12 mouse cellular contexts compared by ENCODE assay signal in the genomic region with DNA sequence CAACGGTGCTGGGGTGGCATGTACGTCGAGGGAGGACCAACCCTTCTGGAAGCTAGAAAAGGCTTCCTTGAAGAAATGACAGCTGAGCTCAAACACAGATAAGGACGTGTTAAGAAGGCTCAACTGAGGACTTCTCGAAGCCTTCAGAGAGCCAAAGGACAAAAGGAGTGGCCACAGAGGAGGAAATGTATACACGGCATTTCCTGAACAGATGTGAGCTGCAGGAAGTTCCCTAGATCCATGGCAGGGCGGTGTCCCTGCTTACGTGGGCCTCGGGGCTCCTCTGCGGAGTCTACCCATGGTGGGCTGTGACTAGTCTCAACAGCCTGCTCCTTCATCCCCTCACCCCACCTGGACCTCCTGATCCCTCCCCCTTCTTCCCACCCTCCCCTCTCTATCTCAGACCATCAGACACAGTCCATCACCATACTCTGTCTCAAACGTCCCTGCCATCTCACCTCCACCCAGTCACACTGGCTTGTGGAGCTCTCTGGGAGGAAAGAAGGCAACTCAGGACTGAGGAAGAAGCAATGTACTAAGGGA. TPM values are rescaled to one million over a fixed set of nuclear protein-coding genes. Genes with fewer than 3 reads are reported as not detected.
DNase-seq lines count a peak whose midpoint lies in the region; ATAC-seq and TF ChIP-seq lines count a peak whose summit lies in the region.
"Had no signal": no experiment of that assay in that cellular context is flagged by ENCODE, and none has a peak within 500 bp of the region (broad histone marks: within the 10 kb centered on the region; RNA-seq: fewer than 3 reads in every experiment).

No protein-coding gene starts in this region.

- TF ChIP-seq EP300 in heart, adult 2 months (IDR thresholded peaks at IDR 0.05; ENCODE audit: insufficient read depth, low read depth, low read length): no peak

- 54% methylated on average over 11 of the region's 11 CpGs for WGBS in heart, embryonic 14.5 days
- 37% methylated on average over 11 of the region's 11 CpGs for WGBS in heart, adult 2 months

- DNase-seq in heart, adult 2 months: no peak
- peak; percentile 10 to 16 for DNase-seq in B cell, adult 2 months
- peak; percentile 16 for DNase-seq in induced T-regulatory cell, adult 2 months (ENCODE audit: low read depth)
- DNase-seq in lung, postnatal 4 days: peak; percentile 33 to 43
- no peak for DNase-seq in spleen, postnatal 4 days (ENCODE audit: low spot score in 2 of 2)
- DNase-seq in gastrocnemius, adult 2 months: no peak
- no peak for DNase-seq in right cerebral cortex, postnatal 14 days

- no peak overlapping the region for H3K4me3 ChIP-seq in heart, embryonic 14.5 days (ENCODE audit: control insufficient read depth in 1 of 2, insufficient read depth in 1 of 2, low read depth in 1 of 2, low read length in 2 of 2)
- H3K4me3 ChIP-seq in heart, adult 2 months: no peak overlapping the region
- H3K4me3 ChIP-seq in gastrocnemius, adult 2 months: no peak overlapping the region
- H3K4me3 ChIP-seq: forebrain, embryonic 15.5 days; limb, embryonic 15.5 days had no signal

- no peak for TF ChIP-seq CTCF in heart, adult 2 months (IDR thresholded peaks at IDR 0.05)
- TF ChIP-seq CTCF in gastrocnemius, adult 2 months (IDR thresholded peaks at IDR 0.05): no peak

- intact Hi-C loops in heart, adult 2 months (cut with DNase I): loop anchor here (2.0 to 5.0 kb wide), 2 partner anchors 64 to 109 kb away; a partner anchor contains a TSS
- intact Hi-C loops in gastrocnemius, adult 2 months (cut with DNase I): no loop called here

- H3K27ac ChIP-seq in heart, embryonic 14.5 days (replicated peaks in 1 of 2; ENCODE audit: control insufficient read depth in 1 of 2, insufficient read depth in 1 of 2, low read depth in 2 of 2, low read length in 2 of 2): peak overlapping the region; percentile 9 to 73; a peak in 1 of 4 replicates
- H3K27ac ChIP-seq in heart, adult 2 months: no peak overlapping the region
- no peak overlapping the region for H3K27ac ChIP-seq in gastrocnemius, adult 2 months
- H3K27ac ChIP-seq: forebrain, embryonic 15.5 days; limb, embryonic 15.5 days had no signal

- no peaks in the 10 kb centered on the region for H3K79me2 ChIP-seq in heart, adult 2 months (replicated peaks; ENCODE audit: control insufficient read depth, insufficient read depth, low read length)

- H3K9ac ChIP-seq in heart, embryonic 14.5 days (ENCODE audit: low read length): no peak overlapping the region
- H3K9ac ChIP-seq in heart, adult 2 months (ENCODE audit: low read depth, low read length): no peak overlapping the region
- H3K9ac ChIP-seq: forebrain, embryonic 15.5 days; limb, embryonic 15.5 days had no signal

- no peak for TF ChIP-seq POLR2A in heart, adult 2 months (IDR thresholded peaks at IDR 0.05; ENCODE audit: insufficient read depth, low read depth, low read length)

- no peaks in the 10 kb centered on the region for H3K36me3 ChIP-seq in heart, embryonic 14.5 days (ENCODE audit: control insufficient read depth, insufficient read depth, low read length)
- no peaks in the 10 kb centered on the region for H3K36me3 ChIP-seq in heart, adult 2 months (ENCODE audit: control insufficient read depth, insufficient read depth, low read length)
- H3K36me3 ChIP-seq: forebrain, embryonic 15.5 days; limb, embryonic 15.5 days had no signal

- H3K9me3 ChIP-seq in heart, embryonic 14.5 days (ENCODE audit: control insufficient read depth, low read length): no peaks in the 10 kb centered on the region
- H3K9me3 ChIP-seq: forebrain, embryonic 15.5 days; limb, embryonic 15.5 days had no signal

- H3K4me1 ChIP-seq in heart, embryonic 14.5 days (ENCODE audit: control insufficient read depth in 2 of 2, insufficient read depth in 2 of 2, low read length in 2 of 2): peaks cover 26 to 46% of the 10 kb centered on the region in 2 experiments
- H3K4me1 ChIP-seq in heart, adult 2 months (ENCODE audit: control insufficient read depth, insufficient read depth, low read length): peaks cover 19% of the 10 kb centered on the region
- H3K4me1 ChIP-seq: forebrain, embryonic 15.5 days had no signal

- no peak overlapping the region for H3K4me2 ChIP-seq in heart, embryonic 14.5 days (ENCODE audit: low read length)
- H3K4me2 ChIP-seq: forebrain, embryonic 15.5 days; limb, embryonic 15.5 days had no signal

- ATAC-seq in heart, embryonic 14.5 days (ENCODE audit: insufficient number of reproducible peaks, insufficient read depth, low FRiP score, low read depth): no peak
- ATAC-seq: forebrain, embryonic 15.5 days had no signal

- H3K27me3 ChIP-seq in heart, embryonic 14.5 days (ENCODE audit: control insufficient read depth, insufficient read depth, low read length): no peaks in the 10 kb centered on the region
- no peaks in the 10 kb centered on the region for H3K27me3 ChIP-seq in heart, adult 2 months (ENCODE audit: control insufficient read depth, insufficient read depth, low read length)
- H3K27me3 ChIP-seq: CH12.LX; forebrain, embryonic 15.5 days; limb, embryonic 15.5 days had no signal

RNA-seq across cellular contexts. Expression of a gene that starts 37.3 kb away (rescaled TPM):
- 1.1 TPM in 2 replicates for polyA plus RNA-seq in heart, embryonic 14.5 days (2014; fragmentation: Nextera tagmentation; extraction: Ambion mirVana)
- under 1 TPM; 0.26 to 0.41 TPM for total RNA-seq in heart, adult 2 months (2021)
- 0.45 and 0.91 TPM in 2 replicates for polyA plus RNA-seq in heart, adult 2 months (2012; rRNA removed)
- total RNA-seq in gastrocnemius, adult 2 months (2021): under 1 TPM; 0.17 to 0.18 TPM
- polyA plus RNA-seq: forebrain, embryonic 15.5 days had no signal

RNA-seq across cellular contexts. Expression of a gene that starts 45.6 kb away (rescaled TPM):
- polyA plus RNA-seq in heart, embryonic 14.5 days (2014; fragmentation: Nextera tagmentation; extraction: Ambion mirVana): 10.8 and 11.3 TPM in 2 replicates
- 1 to 10 TPM; 9.6 to 9.8 TPM for total RNA-seq in heart, adult 2 months (2021)
- polyA plus RNA-seq in heart, adult 2 months (2012; rRNA removed): 5.9 and 11.5 TPM in 2 replicates
- 1 to 10 TPM; 6.6 to 7.2 TPM for total RNA-seq in gastrocnemius, adult 2 months (2021)

RNA-seq across cellular contexts. Expression of a gene that starts 56.8 kb away (rescaled TPM):
- not detected in 2 replicates for polyA plus RNA-seq in heart, embryonic 14.5 days (2014; fragmentation: Nextera tagmentation; extraction: Ambion mirVana)
- total RNA-seq in heart, adult 2 months (2021): not detected
- polyA plus RNA-seq in heart, adult 2 months (2012; rRNA removed): not detected in 2 replicates
- total RNA-seq in gastrocnemius, adult 2 months (2021): not detected
- total RNA-seq: CH12.LX; layer of hippocampus, postnatal 10 days had no signal
- polyA plus RNA-seq: forebrain, embryonic 15.5 days; limb, embryonic 15.5 days had no signal

Comparison
In these comparisons a context has a peak if more than half of its experiments do, and no peak if none do; other contexts are left out.
1. H3K27ac ChIP-seq: peak in heart, embryonic 14.5 days (2 of 2); none in heart, adult 2 months (single experiment) and gastrocnemius, adult 2 months (single experiment).
2. DNase-seq: peak in B cell, adult 2 months (2 of 2), induced T-regulatory cell, adult 2 months (single experiment) and lung, postnatal 4 days (2 of 2); none in heart, adult 2 months (0 of 2), spleen, postnatal 4 days (0 of 2), gastrocnemius, adult 2 months (single experiment) and right cerebral cortex, postnatal 14 days (single experiment).